Mouse (Mus musculus) embryonic facial prominence, embryonic 11.5 days (tissue): ENCODE data around the gene Mxi1. TPM values are rescaled to one million over a fixed set of nuclear protein-coding genes. Genes with fewer than 3 reads are reported as not detected.

Source experiments
- ATAC-seq: fragments of 200-750 bp; cut with Nextera tagmentation; replicated peaks from 2 replicates; pipeline ENCODE4 v1.8.0; 2017; ENCODE audit warnings: low read depth; ENCODE audit not compliant: insufficient number of reproducible peaks, low FRiP score, low TSS enrichment
- DNase-seq: peaks from one replicate; pipeline ENCODE4 v3.0.0-alpha.2; 2015; ENCODE audit warnings: low spot score
- H3K27ac ChIP-seq: fragments of 300-500 bp; sonication (generic); replicated peaks from 2 replicates; pipeline ENCODE4 v1.5.1; 2014; ENCODE audit warnings: mild to moderate bottlenecking, low read depth, low read length, control low read depth
- H3K27me3 ChIP-seq: fragments of 300-500 bp; sonication (generic); 2 replicates; pipeline ENCODE4 v1.6.1; 2014; ENCODE audit warnings: mild to moderate bottlenecking, low read length, moderate library complexity, mixed read lengths; ENCODE audit not compliant: control insufficient read depth, insufficient read depth
- H3K36me3 ChIP-seq: fragments of 300-500 bp; sonication (generic); replicated peaks from 2 replicates; pipeline ENCODE4 v1.6.1; 2014; ENCODE audit warnings: low read depth, mild to moderate bottlenecking, low read length, moderate library complexity, mixed read lengths; ENCODE audit not compliant: control insufficient read depth, insufficient read depth
- H3K4me1 ChIP-seq: fragments of 300-500 bp; sonication (generic); 2 replicates; pipeline ENCODE4 v1.6.1; 2014; ENCODE audit warnings: low read length, mixed read lengths; ENCODE audit not compliant: control insufficient read depth, insufficient read depth
- H3K4me2 ChIP-seq: fragments of 300-500 bp; sonication (generic); 2 replicates; pipeline ENCODE4 v1.6.1; 2014; ENCODE audit warnings: low read depth, mild to moderate bottlenecking, control low read depth, low read length, moderate library complexity
- H3K4me3 ChIP-seq: fragments of 300-500 bp; sonication (generic); 2 replicates; pipeline ENCODE4 v1.5.1; 2014; ENCODE audit warnings: low read depth, low read length, control low read depth
- H3K9ac ChIP-seq: fragments of 300-500 bp; sonication (generic); replicated peaks from 2 replicates; pipeline ENCODE4 v1.6.1; 2014; ENCODE audit warnings: mild to moderate bottlenecking, control low read depth, low read length
- H3K9me3 ChIP-seq: fragments of 300-500 bp; sonication (generic); replicated peaks from 2 replicates; pipeline ENCODE4 v1.6.1; 2016; ENCODE audit warnings: mild to moderate bottlenecking, low read length, inconsistent platforms, mixed read lengths; ENCODE audit not compliant: control insufficient read depth
- WGBS: fragments of 180-500 bp; shearing (Covaris S2); extraction: QIAGEN DNeasy Blood & Tissue Kit; methylation state at CpG from one replicate; pipeline ENCODE4 v1.1.7; 2014; 5-methylcytosine and 5-hydroxymethylcytosine counted together
- polyA plus RNA-seq: library from polyadenylated mRNA; unstranded; fragments of >200 nt; fragmentation: Nextera tagmentation; extraction: Ambion mirVana; gene quantifications from 2 replicates; pipeline ENCODE4 v1.2.1, GENCODE M21; 2014

Mxi1 gene
- polyA plus RNA-seq, 1 experiment from 2014 or later, result 49.0 TPM

GRCm38 (mm10) chr19:53422358-53423308, 112.3 kb downstream of the Mxi1 start:
- Histone ChIP-seq H3K36me3 (no peaks in the 10 kb centered on the region), H3K4me2 (no peak overlapping the region), H3K4me1 (peaks cover 2% of the 10 kb centered on the region), H3K9me3 (no peaks in the 10 kb centered on the region), H3K27me3 (no peaks in the 10 kb centered on the region), H3K27ac (no peak overlapping the region), H3K9ac (no peak overlapping the region), H3K4me3 (no peak overlapping the region)
- WGBS, result 72% methylated on average over 18 of the region's 18 CpGs
- DNase-seq (no peak), ATAC-seq (no peak)

- Histone ChIP-seq H3K9ac (no peak overlapping the region), H3K4me3 (no peak overlapping the region), H3K36me3 (no peaks in the 10 kb centered on the region), H3K27me3 (no peaks in the 10 kb centered on the region), H3K27ac (no peak overlapping the region), H3K9me3 (no peaks in the 10 kb centered on the region), H3K4me2 (no peak overlapping the region), H3K4me1 (peaks cover 2% of the 10 kb centered on the region)
- no peak for ATAC-seq
- WGBS, result 24% methylated on average over 19 of the region's 19 CpGs
- no peak for DNase-seq
Observed at GRCm38 (mm10) chr19:53423341-53423753, 113.0 kb downstream of the Mxi1 start.

GRCm38 (mm10) chr19:53423816-53424465, 113.6 kb downstream of the Mxi1 start:
- no peaks in the 10 kb centered on the region for H3K36me3 ChIP-seq
- peaks cover 2% of the 10 kb centered on the region for H3K4me1 ChIP-seq
- no peak overlapping the region for H3K27ac ChIP-seq
- H3K9me3 ChIP-seq, result no peaks in the 10 kb centered on the region
- H3K27me3 ChIP-seq, result no peaks in the 10 kb centered on the region
- 60% methylated on average over 17 of the region's 17 CpGs for WGBS
- ATAC-seq (no peak), DNase-seq (no peak)
- no peak overlapping the region for H3K4me2 ChIP-seq
- no peak overlapping the region for H3K4me3 ChIP-seq
- no peak overlapping the region for H3K9ac ChIP-seq

- no peak overlapping the region for H3K27ac ChIP-seq
- no peak for DNase-seq
- no peaks in the 10 kb centered on the region for H3K27me3 ChIP-seq
- H3K9me3 ChIP-seq, result no peaks in the 10 kb centered on the region
- H3K36me3 ChIP-seq, result no peaks in the 10 kb centered on the region
- 64% methylated on average over 18 of the region's 18 CpGs for WGBS
- no peak for ATAC-seq
- no peak overlapping the region for H3K4me2 ChIP-seq
- H3K9ac ChIP-seq, result no peak overlapping the region
- H3K4me1 ChIP-seq, result peaks cover 2% of the 10 kb centered on the region
- H3K4me3 ChIP-seq, result no peak overlapping the region
Observed at GRCm38 (mm10) chr19:53424629-53425028, 114.3 kb downstream of the Mxi1 start.

Other genes with a start within 250 kb of the Mxi1 start
- gene Add3, start 170.1 kb upstream of the Mxi1 start, polyA plus RNA-seq, result 76.6 and 84.8 TPM in 2 replicates
- gene Gm10197, start 61.2 kb downstream of the Mxi1 start, polyA plus RNA-seq, result 2.4 TPM in 1 of 2 replicates, not detected in the other
- 52.6 and 57.3 TPM in 2 replicates for gene Smndc1, start 80.1 kb downstream of the Mxi1 start, polyA plus RNA-seq
- gene Dusp5, start 218.6 kb downstream of the Mxi1 start, polyA plus RNA-seq, result 4.2 and 5.1 TPM in 2 replicates